8 mouse cellular contexts compared by ENCODE assay signal in genomic region chr12:113016976-113017375, GRCm38 (mm10). TPM values are rescaled to one million over a fixed set of nuclear protein-coding genes. Genes with fewer than 3 reads are reported as not detected.
DNase-seq lines count a peak whose midpoint lies in the region; ATAC-seq and TF ChIP-seq lines count a peak whose summit lies in the region.
"Had no signal": no experiment of that assay in that cellular context is flagged by ENCODE, and none has a peak within 500 bp of the region (broad histone marks: within the 10 kb centered on the region; RNA-seq: fewer than 3 reads in every experiment).

No protein-coding gene starts in this region.

- no peak overlapping the region for H3K4me3 ChIP-seq in stomach, embryonic 16.5 days (replicated peaks; ENCODE audit: low read length)
- no peak overlapping the region for H3K4me3 ChIP-seq in stomach, postnatal 0 days (ENCODE audit: low read depth, low read length)

- no peaks in the 10 kb centered on the region for H3K9me3 ChIP-seq in stomach, embryonic 16.5 days (replicated peaks; ENCODE audit: control insufficient read depth, low read length)
- H3K9me3 ChIP-seq in stomach, postnatal 0 days (ENCODE audit: control insufficient read depth, low read length), result no peaks in the 10 kb centered on the region

- peaks cover 6% of the 10 kb centered on the region; the same call in 1 of the 2 replicates for H3K36me3 ChIP-seq in stomach, embryonic 16.5 days (ENCODE audit: control insufficient read depth, insufficient read depth, low read length)
- 0 out of 2 replicates have a peak, but pooled peaks cover 4% of the 10 kb centered on the region for H3K36me3 ChIP-seq in stomach, postnatal 0 days (ENCODE audit: control insufficient read depth, insufficient read depth, low read length)

- no peak overlapping the region for H3K4me2 ChIP-seq in stomach, embryonic 16.5 days (ENCODE audit: low read depth, low read length)
- no peak overlapping the region for H3K4me2 ChIP-seq in stomach, postnatal 0 days (replicated peaks; ENCODE audit: low read depth)

- intact Hi-C loops in left cerebral cortex, postnatal 36 days (cut with DNase I), result no loop called here

- peaks cover 29% of the 10 kb centered on the region for H3K4me1 ChIP-seq in stomach, embryonic 16.5 days (ENCODE audit: control insufficient read depth, insufficient read depth, low read length)
- peaks cover 6% of the 10 kb centered on the region; the same call in 1 of the 2 replicates for H3K4me1 ChIP-seq in stomach, postnatal 0 days (replicated peaks; ENCODE audit: control insufficient read depth, insufficient read depth)

- no peak for ATAC-seq in stomach, embryonic 16.5 days (ENCODE audit: insufficient read depth, low FRiP score)
- ATAC-seq in stomach, postnatal 0 days (ENCODE audit: low FRiP score, low TSS enrichment), result no peak
- ATAC-seq: Patski had no signal

- DNase-seq in stomach, postnatal 0 days (ENCODE audit: low spot score), result no peak
- peak; percentile 57 to 69 for DNase-seq in frontal cortex, postnatal 14 days (ENCODE audit: low spot score in 2 of 2)
- DNase-seq in left cerebral cortex, postnatal 36 days (ENCODE audit: low spot score in 2 of 2), result peak; percentile 81 to 86
- DNase-seq in cerebellum, adult 8-10 months, result no peak
- no peak for DNase-seq in kidney, adult 11 months
- no peak for DNase-seq in testis, postnatal 14 days (ENCODE audit: low spot score)

- TF ChIP-seq CTCF in stomach, postnatal 0 days (IDR thresholded peaks at IDR 0.05; ENCODE audit: low read depth), result no peak

- H3K27me3 ChIP-seq in stomach, embryonic 16.5 days (ENCODE audit: control insufficient read depth, insufficient read depth, low read length), result no peaks in the 10 kb centered on the region
- no peaks in the 10 kb centered on the region for H3K27me3 ChIP-seq in stomach, postnatal 0 days (ENCODE audit: control insufficient read depth, insufficient read depth, low read length)
- H3K27me3 ChIP-seq: Patski had no signal

- H3K27ac ChIP-seq in stomach, embryonic 16.5 days (ENCODE audit: low read length), result no peak overlapping the region
- H3K27ac ChIP-seq in stomach, postnatal 0 days (replicated peaks), result no peak overlapping the region

- H3K9ac ChIP-seq in stomach, embryonic 16.5 days (ENCODE audit: low read length), result peak overlapping the region; percentile 13; the same call in 1 of the 2 replicates
- H3K9ac ChIP-seq in stomach, postnatal 0 days (ENCODE audit: low read length), result no peak overlapping the region

- 62% methylated on average over 8 of the region's 8 CpGs for WGBS in stomach, embryonic 16.5 days
- 55% methylated on average over 8 of the region's 8 CpGs for WGBS in stomach, postnatal 0 days

- no peak for TF ChIP-seq EP300 in stomach, postnatal 0 days (optimal IDR thresholded peaks at IDR 0.05)

RNA-seq across cellular contexts. Expression of gene Pacs2, which starts 2.7 kb away (rescaled TPM):
- 9.7 and 11.2 TPM in 2 replicates for polyA plus RNA-seq in stomach, embryonic 16.5 days (2015; fragmentation: Nextera tagmentation; extraction: Ambion mirVana)
- 4.1 and 5.1 TPM in 2 replicates for polyA plus RNA-seq in stomach, postnatal 0 days (2015; fragmentation: Nextera tagmentation; extraction: Ambion mirVana)
- total RNA-seq in left cerebral cortex, postnatal 36 days (2021), result 10 to 100 TPM; 70.4 to 74.2 TPM

RNA-seq across cellular contexts. Expression of gene Brf1, which starts 16.5 kb away (rescaled TPM):
- 50.3 and 53.9 TPM in 2 replicates for polyA plus RNA-seq in stomach, embryonic 16.5 days (2015; fragmentation: Nextera tagmentation; extraction: Ambion mirVana)
- polyA plus RNA-seq in stomach, postnatal 0 days (2015; fragmentation: Nextera tagmentation; extraction: Ambion mirVana), result 22.3 and 27.6 TPM in 2 replicates
- 10 to 100 TPM; 41.4 to 55.5 TPM for total RNA-seq in left cerebral cortex, postnatal 36 days (2021)

RNA-seq across cellular contexts. Expression of gene Btbd6, which starts 40.7 kb away (rescaled TPM):
- 16.2 and 20.6 TPM in 2 replicates for polyA plus RNA-seq in stomach, embryonic 16.5 days (2015; fragmentation: Nextera tagmentation; extraction: Ambion mirVana)
- polyA plus RNA-seq in stomach, postnatal 0 days (2015; fragmentation: Nextera tagmentation; extraction: Ambion mirVana), result 17.1 and 19.7 TPM in 2 replicates
- total RNA-seq in left cerebral cortex, postnatal 36 days (2021), result 10 to 100 TPM; 59.3 to 74.3 TPM

RNA-seq across cellular contexts. Expression of gene Tex22, which starts 57.3 kb away (rescaled TPM):
- not detected in 2 replicates for polyA plus RNA-seq in stomach, embryonic 16.5 days (2015; fragmentation: Nextera tagmentation; extraction: Ambion mirVana)
- polyA plus RNA-seq in stomach, postnatal 0 days (2015; fragmentation: Nextera tagmentation; extraction: Ambion mirVana), result not detected in 2 replicates
- total RNA-seq in left cerebral cortex, postnatal 36 days (2021), result under 1 TPM; 0.35 to 0.52 TPM
- polyA plus RNA-seq: Patski had no signal

Comparison
In these comparisons a context has a peak if more than half of its experiments do, and no peak if none do; other contexts are left out.
1. DNase-seq: peak in frontal cortex, postnatal 14 days (2 of 2) and left cerebral cortex, postnatal 36 days (2 of 2); none in stomach, postnatal 0 days (single experiment), cerebellum, adult 8-10 months (single experiment), kidney, adult 11 months (single experiment) and testis, postnatal 14 days (single experiment).